Mouse (Mus musculus): ENCODE measurements around the gene Zfp53.

- TF ChIP-seq CTCF (IDR thresholded peaks at IDR 0.05; ENCODE audit: low read depth) (no peak), EP300 (IDR thresholded peaks at IDR 0.05; ENCODE audit: low read depth) (no peak)
Observed at GRCm38 (mm10) chr17:21506258-21506657, 17.5 kb downstream of the Zfp53 start.
